Mouse (Mus musculus): Measurements from ENCODE around the gene Atp11a.

Gene Atp11a

GRCm38 (mm10) chr8:12756391-12757157 lies at the start of gene Atp11a:
Atp11a (plus strand) TSS chr8:12757014.
- no peak for DNase-seq (ENCODE audit: low read depth, low spot score)

GRCm38 (mm10) chr8:12711623-12712022 lies 45.2 kb upstream of the Atp11a start:
- DNase-seq (ENCODE audit: low read depth, low spot score) = no peak

GRCm38 (mm10) chr8:12715861-12716585 lies 40.8 kb upstream of the Atp11a start:
- no peak for DNase-seq (ENCODE audit: low read depth, low spot score)

- DNase-seq (ENCODE audit: low read depth, low spot score) = no peak
These were observed 37.7 kb upstream of the Atp11a start for GRCm38 (mm10) chr8:12719091-12719490.

DNA sequence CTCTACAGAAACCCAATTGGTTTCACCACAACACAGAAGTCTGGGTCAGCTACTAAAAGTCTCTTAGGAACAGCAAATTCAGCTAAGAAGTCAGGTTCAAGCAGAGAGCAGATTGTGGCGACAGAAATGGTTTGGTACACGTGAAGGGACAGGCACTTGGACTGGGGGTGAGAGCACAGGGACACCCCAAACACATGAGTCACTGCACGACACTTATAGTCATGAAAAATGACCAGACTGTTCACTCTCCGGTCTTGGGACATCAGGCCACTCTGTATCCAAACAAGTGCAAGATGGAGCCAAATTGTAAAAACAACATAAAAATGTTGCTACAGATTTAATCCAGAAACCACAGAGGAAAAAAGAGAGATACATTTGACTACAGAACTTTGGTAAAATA lies 28.2 kb upstream of the Atp11a start:
- no peak for DNase-seq (ENCODE audit: low read depth, low spot score)

- no peak for DNase-seq (ENCODE audit: low read depth, low spot score)
These were observed 26.0 kb upstream of the Atp11a start for GRCm38 (mm10) chr8:12730780-12731179.

GRCm38 (mm10) chr8:12732431-12732830 lies 24.4 kb upstream of the Atp11a start:
- DNase-seq (ENCODE audit: low read depth, low spot score) = no peak

DNA sequence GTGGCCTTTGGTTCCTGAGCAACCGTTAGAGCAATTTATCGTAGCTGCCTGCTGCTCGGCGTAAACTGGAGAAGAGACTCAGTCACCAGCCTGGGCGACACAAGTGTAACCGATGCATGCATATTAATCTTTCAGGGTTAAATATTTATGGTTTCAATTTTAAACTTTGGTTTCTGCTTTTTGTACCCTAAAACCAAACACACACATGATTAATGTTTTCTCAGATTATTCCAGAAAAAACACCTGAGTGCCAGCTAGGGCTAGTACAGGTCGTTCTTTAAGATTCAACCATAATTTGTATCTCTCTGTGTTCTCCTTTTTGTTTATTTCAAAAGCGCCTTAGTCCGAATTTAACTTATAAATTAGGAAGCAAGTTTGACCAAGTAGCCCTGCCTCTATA lies 17.7 kb upstream of the Atp11a start:
- no peak for DNase-seq (ENCODE audit: low read depth, low spot score)

DNA sequence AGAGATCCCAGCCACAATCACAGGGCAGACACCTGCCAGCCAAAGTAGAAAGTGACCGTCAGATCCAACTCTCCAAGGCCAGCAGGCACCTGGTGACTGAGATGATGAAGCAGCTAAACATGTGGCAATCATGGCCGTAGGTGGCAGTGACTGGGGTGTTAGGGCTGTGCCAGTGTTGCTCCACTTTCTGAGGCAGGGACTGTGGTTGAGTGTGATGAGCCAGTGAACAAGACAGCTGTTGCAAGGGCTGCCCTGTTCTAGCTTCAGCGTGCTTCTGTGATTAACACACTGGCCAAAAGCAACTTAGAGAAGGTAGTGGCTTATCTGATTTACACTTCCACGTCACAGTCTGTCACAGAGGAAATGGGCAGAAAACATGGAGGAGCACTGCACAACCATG lies 13.4 kb upstream of the Atp11a start:
- no peak for DNase-seq (ENCODE audit: low read depth, low spot score)

DNA sequence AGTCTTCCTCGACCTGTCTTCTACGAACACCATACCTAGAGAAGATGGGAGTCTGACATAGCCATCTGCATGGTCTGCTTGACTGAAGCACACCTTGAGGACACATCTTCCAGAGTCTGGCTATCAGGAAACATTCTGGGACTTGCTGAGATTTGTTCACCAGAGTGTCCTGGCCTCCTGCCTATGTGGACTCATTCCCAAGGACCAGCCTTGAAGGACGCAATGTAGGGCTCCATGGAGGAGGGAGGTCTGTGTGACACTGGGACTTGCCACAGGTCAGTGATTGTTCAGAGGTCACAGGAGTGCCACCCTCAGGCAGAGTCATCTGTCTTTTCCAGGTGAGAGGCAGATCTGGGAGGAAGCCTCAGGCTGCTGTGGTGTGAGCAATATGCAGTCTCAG lies 8.6 kb upstream of the Atp11a start:
- no peak for DNase-seq (ENCODE audit: low read depth, low spot score)

GRCm38 (mm10) chr8:12749116-12749515 lies 7.7 kb upstream of the Atp11a start:
- DNase-seq (ENCODE audit: low read depth, low spot score) = no peak

GRCm38 (mm10) chr8:12753054-12753453 lies 3.8 kb upstream of the Atp11a start:
- DNase-seq (ENCODE audit: low read depth, low spot score) = no peak

DNA sequence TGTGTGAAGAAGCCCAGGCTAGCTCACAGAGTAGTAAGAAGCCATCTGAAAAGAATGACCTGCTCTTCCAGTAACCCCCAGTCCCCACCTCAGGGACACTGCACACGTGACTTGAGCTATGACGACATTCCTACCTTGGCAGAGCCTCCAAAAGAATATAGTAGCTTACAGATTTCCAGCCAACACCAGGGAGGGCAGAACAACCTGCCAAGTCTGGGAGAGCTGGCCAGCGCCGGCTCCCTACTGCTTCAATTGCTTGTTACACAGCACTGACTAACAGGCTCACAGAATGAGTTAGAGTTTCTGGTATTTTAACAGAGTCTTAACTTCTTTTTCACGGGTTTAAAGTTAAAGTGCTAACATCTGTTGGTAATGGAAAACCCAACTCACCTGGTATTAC lies 2.7 kb upstream of the Atp11a start:
- DNase-seq (ENCODE audit: low read depth, low spot score) = no peak

- no peak for DNase-seq (ENCODE audit: low read depth, low spot score)
These were observed 1.5 kb upstream of the Atp11a start for GRCm38 (mm10) chr8:12755312-12755711.

GRCm38 (mm10) chr8:12755826-12756225 lies 988 bp upstream of the Atp11a start:
- no peak for DNase-seq (ENCODE audit: low read depth, low spot score)

GRCm38 (mm10) chr8:12757231-12757940 lies 572 bp downstream of the Atp11a start:
- no peak for DNase-seq (ENCODE audit: low read depth, low spot score)

GRCm38 (mm10) chr8:12759963-12760362 lies 3.1 kb downstream of the Atp11a start:
- DNase-seq (ENCODE audit: low read depth, low spot score) = no peak

GRCm38 (mm10) chr8:12761873-12762272 lies 5.1 kb downstream of the Atp11a start:
- DNase-seq (ENCODE audit: low read depth, low spot score) = no peak

- DNase-seq (ENCODE audit: low read depth, low spot score) = no peak
These were observed 6.8 kb downstream of the Atp11a start for GRCm38 (mm10) chr8:12763565-12764108.

- DNase-seq (ENCODE audit: low read depth, low spot score) = no peak
These were observed 8.2 kb downstream of the Atp11a start for GRCm38 (mm10) chr8:12764971-12765370.

DNA sequence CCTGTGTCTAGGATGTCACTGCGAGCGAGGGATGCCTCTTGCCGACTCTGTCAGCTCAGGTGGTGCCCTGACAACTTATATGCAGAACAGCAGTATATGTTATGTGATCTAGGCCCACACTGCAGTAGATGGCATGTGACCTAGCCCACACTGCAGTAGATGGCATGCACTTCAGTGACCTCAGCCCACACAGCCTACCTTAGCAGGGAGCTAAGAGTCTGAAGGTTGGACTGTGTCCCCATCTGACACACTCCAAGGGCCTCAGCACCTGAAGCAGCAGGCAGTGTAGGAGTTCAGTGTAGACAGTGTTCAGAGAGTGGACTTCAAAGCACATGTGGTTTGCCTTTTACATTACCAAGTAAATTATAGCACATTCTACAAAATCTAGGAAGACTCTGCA lies 10.4 kb downstream of the Atp11a start:
- no peak for DNase-seq (ENCODE audit: low read depth, low spot score)

DNA sequence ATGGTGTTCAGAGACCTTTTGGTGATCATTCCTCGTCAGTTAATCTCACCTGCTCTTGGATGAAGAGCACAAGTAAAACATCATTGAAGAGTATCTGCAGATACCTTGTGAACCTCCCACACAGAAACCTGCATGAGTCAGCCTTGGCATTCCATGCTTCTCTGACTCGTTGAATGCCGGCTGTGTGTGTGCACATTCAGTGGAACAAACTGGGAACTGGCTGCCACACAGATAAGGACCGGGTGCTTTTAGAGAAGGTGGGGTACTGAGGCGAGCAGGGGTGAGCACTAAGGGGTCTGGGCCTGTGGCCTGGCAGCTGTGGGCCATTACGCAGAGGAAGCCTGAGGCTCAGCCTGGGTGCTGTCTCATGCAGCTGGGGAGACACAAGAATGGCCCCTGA lies 11.9 kb downstream of the Atp11a start:
- DNase-seq (ENCODE audit: low read depth, low spot score) = no peak

Measured in c-Kit-negative CD71-positive TER-119-positive erythroid progenitor cells, embryonic 14.5 days (primary cell).